Mouse (Mus musculus) testis, adult 2 months (tissue): ENCODE data around the gene Mul1.

Experiments
- CTCF ChIP-seq: fragments of 200-500 bp; IDR thresholded peaks from 2 replicates; pipeline ENCODE4 v1.5.1; 2012; ENCODE audit warnings: low read depth, mild to moderate bottlenecking, inconsistent platforms, low read length, moderate library complexity; ENCODE audit not compliant: control insufficient read depth, insufficient read depth, insufficient replicate concordance
- POLR2A ChIP-seq: fragments of 200-500 bp; IDR thresholded peaks from 2 replicates; pipeline ENCODE4 v1.6.1; 2012; ENCODE audit warnings: low read depth, mild to moderate bottlenecking, inconsistent platforms, low read length, moderate library complexity; ENCODE audit not compliant: control insufficient read depth

DNA sequence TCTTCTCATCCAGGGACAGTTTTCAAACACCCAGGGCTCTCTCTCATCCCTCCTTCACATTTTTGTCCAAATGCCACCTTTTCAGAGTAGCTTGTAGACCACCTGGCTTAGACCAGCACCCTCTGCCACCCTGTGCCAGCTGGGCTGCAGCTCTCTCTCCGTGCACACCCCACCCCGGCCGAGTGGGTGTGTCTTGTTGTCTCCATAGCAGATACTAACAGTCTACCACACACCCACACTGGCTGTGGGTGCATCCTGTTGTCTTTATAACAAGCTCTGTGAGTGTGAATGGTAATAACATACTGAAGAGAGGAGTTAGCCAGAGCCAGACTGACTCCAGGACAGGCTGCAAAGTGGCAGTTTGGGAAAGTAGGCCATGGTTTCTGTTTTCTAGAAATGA, 18.5 kb upstream of the Mul1 start:
- TF ChIP-seq CTCF, result no peak
- TF ChIP-seq POLR2A, result no peak
